Mouse (Mus musculus) activated CD4-positive, CD25-positive, alpha-beta regulatory T cell, adult 9 weeks (primary cell): Measurements from ENCODE around the gene Plcl1. TPM values are rescaled to one million over a fixed set of nuclear protein-coding genes. Genes with fewer than 3 reads are reported as not detected.

Source experiments
- polyA plus RNA-seq: library from polyadenylated mRNA; unstranded; fragments of 100-300 nt; shearing (Covaris generic); gene quantifications from one replicate; pipeline ENCODE4 v1.2.1, GENCODE M21; 2017

Gene Plcl1
- 3.6 TPM for polyA plus RNA-seq

DNA sequence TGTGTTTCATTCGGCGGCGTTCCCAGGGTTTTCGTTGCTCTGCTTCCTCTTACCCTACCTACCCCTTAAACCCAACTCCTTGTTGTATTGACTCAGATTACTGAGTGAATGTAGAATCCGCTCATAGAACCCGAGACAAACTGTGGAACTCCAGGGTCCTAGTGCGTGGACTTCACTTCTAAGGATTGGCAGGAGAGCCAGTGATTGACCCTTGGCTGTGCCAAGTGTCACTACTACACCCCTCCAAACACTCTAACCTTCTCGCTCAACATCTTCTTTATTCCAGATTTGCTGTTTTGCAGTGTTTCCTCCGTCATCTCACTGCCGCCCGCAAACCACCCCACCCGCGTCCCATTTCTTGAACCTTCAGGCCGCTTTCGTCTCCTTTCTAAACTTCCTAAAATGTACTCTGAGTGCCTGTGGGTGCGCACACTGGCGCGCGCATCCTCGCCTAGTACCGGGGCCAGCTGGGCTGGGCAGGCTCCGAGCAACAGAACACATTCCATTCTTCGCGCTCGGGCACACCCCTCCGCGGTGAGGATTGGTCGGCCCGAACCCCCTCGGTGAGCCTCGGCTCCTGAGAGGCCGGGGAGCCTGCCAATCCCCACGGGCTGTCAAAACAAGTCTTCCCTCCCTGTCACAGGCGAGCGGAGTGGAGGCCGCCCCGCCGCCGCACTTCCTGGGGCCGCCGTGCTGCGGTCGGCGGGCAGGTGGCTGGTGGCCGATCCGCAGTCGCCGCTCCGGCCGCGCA is at the start of gene Plcl1:
Gene Plcl1, plus strand, starts transcription at position 650 of the 751 bp plus-strand sequence.

DNA sequence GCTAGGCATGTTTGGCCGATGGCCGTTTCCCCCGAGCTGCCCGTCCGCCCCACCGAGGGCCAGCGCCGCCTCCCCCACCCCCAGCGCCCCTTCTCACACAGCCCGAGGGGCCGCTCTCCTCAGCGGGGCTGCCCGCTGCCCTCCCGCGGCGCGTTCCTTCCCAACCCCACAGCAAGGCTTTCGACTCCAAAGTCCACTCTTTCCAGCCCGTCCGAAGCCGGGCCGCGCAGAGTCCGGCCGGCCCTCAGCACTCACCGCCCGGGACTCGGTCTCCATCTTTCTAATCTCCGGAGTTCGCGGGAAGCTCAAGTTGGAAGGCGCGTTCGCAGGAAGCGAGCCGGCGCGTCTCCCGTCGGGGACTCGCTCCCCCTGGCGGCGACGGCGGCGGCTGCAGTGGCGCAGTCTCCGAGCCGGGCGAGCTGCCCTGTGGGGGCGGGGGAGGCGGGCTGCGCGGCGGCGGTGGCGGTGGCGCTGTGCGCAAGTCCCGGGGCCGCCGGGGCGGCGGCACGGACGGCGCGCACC is 42.6 kb upstream of the Plcl1 start, which contains the start of gene Boll:
Gene Boll, minus strand, starts transcription at position 426 of the 522 bp plus-strand sequence.

Other genes starting within 250 kb of the Plcl1 start
- gene Rftn2, start 179.1 kb upstream of the Plcl1 start, polyA plus RNA-seq = 5.7 TPM
- 2.4 TPM for gene Mars2, start 168.7 kb upstream of the Plcl1 start, polyA plus RNA-seq
- 0.84 TPM for gene Boll, start 42.5 kb upstream of the Plcl1 start, polyA plus RNA-seq